Mouse (Mus musculus): Measurements from ENCODE around the gene Shcbp1l.
"Not testable (repeated sequence)": the region's sequence is repeated elsewhere in the genome, so short reads cannot be mapped to it uniquely, and the experiment has no call there.

Gene Shcbp1l

GRCm38 (mm10) chr1:153424770-153425584 lies at the start of gene Shcbp1l:
Gene Shcbp1l, plus strand, starts transcription at chr1:153425162.
- in situ Hi-C loops (cut with MboI; ENCODE audit: low pct_unique_long_range_greater_than_20kb in 1 of 2, low sequenced_read_pairs in 2 of 2, unreplicated experiment in 1 of 2): loop anchor here in 1 of 2 experiments (25.0 kb wide), 1 partner anchor 888 kb away; no protein-coding TSS in a partner anchor

GRCm38 (mm10) chr1:153376446-153376845 lies 48.5 kb upstream of the Shcbp1l start:
- in situ Hi-C loops (cut with MboI; ENCODE audit: low pct_unique_long_range_greater_than_20kb in 1 of 2, low sequenced_read_pairs in 2 of 2, unreplicated experiment in 1 of 2): loop anchor here (25.0 kb wide), 2 partner anchors 264 to 589 kb away; no protein-coding TSS in a partner anchor

GRCm38 (mm10) chr1:153378587-153378986 lies 46.4 kb upstream of the Shcbp1l start:
- in situ Hi-C loops (cut with MboI; ENCODE audit: low pct_unique_long_range_greater_than_20kb in 1 of 2, low sequenced_read_pairs in 2 of 2, unreplicated experiment in 1 of 2): loop anchor here (25.0 kb wide), 2 partner anchors 266 to 591 kb away; no protein-coding TSS in a partner anchor

- in situ Hi-C loops (cut with MboI; ENCODE audit: low pct_unique_long_range_greater_than_20kb in 1 of 2, low sequenced_read_pairs in 2 of 2, unreplicated experiment in 1 of 2): loop anchor here (25.0 kb wide), 2 partner anchors 268 to 593 kb away; no protein-coding TSS in a partner anchor
Observed at GRCm38 (mm10) chr1:153379832-153380231, 45.1 kb upstream of the Shcbp1l start.

- in situ Hi-C loops (cut with MboI; ENCODE audit: low pct_unique_long_range_greater_than_20kb in 1 of 2, low sequenced_read_pairs in 2 of 2, unreplicated experiment in 1 of 2): loop anchor here (25.0 kb wide), 2 partner anchors 269 to 594 kb away; no protein-coding TSS in a partner anchor
Observed at GRCm38 (mm10) chr1:153380746-153381282, 44.1 kb upstream of the Shcbp1l start.

- in situ Hi-C loops (cut with MboI; ENCODE audit: low pct_unique_long_range_greater_than_20kb in 1 of 2, low sequenced_read_pairs in 2 of 2, unreplicated experiment in 1 of 2): loop anchor here (25.0 kb wide), 2 partner anchors 273 to 598 kb away; no protein-coding TSS in a partner anchor
Observed at GRCm38 (mm10) chr1:153385081-153385480, 39.9 kb upstream of the Shcbp1l start.

- in situ Hi-C loops (cut with MboI; ENCODE audit: low pct_unique_long_range_greater_than_20kb in 1 of 2, low sequenced_read_pairs in 2 of 2, unreplicated experiment in 1 of 2): loop anchor here (25.0 kb wide), 2 partner anchors 273 to 598 kb away; no protein-coding TSS in a partner anchor
Observed at GRCm38 (mm10) chr1:153385661-153386060, 39.3 kb upstream of the Shcbp1l start.

GRCm38 (mm10) chr1:153386271-153387069 lies 38.5 kb upstream of the Shcbp1l start:
- in situ Hi-C loops (cut with MboI; ENCODE audit: low pct_unique_long_range_greater_than_20kb in 1 of 2, low sequenced_read_pairs in 2 of 2, unreplicated experiment in 1 of 2): loop anchor here (25.0 kb wide), 2 partner anchors 274 to 599 kb away; no protein-coding TSS in a partner anchor

- in situ Hi-C loops (cut with MboI; ENCODE audit: low pct_unique_long_range_greater_than_20kb in 1 of 2, low sequenced_read_pairs in 2 of 2, unreplicated experiment in 1 of 2): loop anchor here (25.0 kb wide), 2 partner anchors 283 to 608 kb away; no protein-coding TSS in a partner anchor
Observed at GRCm38 (mm10) chr1:153395706-153396105, 29.3 kb upstream of the Shcbp1l start.

GRCm38 (mm10) chr1:153401765-153402164 lies 23.2 kb upstream of the Shcbp1l start:
- in situ Hi-C loops (cut with MboI; ENCODE audit: low pct_unique_long_range_greater_than_20kb in 1 of 2, low sequenced_read_pairs in 2 of 2, unreplicated experiment in 1 of 2): no loop called here

- in situ Hi-C loops (cut with MboI; ENCODE audit: low pct_unique_long_range_greater_than_20kb in 1 of 2, low sequenced_read_pairs in 2 of 2, unreplicated experiment in 1 of 2): not testable (repeated sequence)
Observed at GRCm38 (mm10) chr1:153407641-153408040, 17.3 kb upstream of the Shcbp1l start.

GRCm38 (mm10) chr1:153408296-153408695 lies 16.7 kb upstream of the Shcbp1l start:
- in situ Hi-C loops (cut with MboI; ENCODE audit: low pct_unique_long_range_greater_than_20kb in 1 of 2, low sequenced_read_pairs in 2 of 2, unreplicated experiment in 1 of 2): not testable (repeated sequence)

GRCm38 (mm10) chr1:153410915-153411314 lies 14.0 kb upstream of the Shcbp1l start:
- in situ Hi-C loops (cut with MboI; ENCODE audit: low pct_unique_long_range_greater_than_20kb in 1 of 2, low sequenced_read_pairs in 2 of 2, unreplicated experiment in 1 of 2): not testable (repeated sequence)

GRCm38 (mm10) chr1:153411723-153412122 lies 13.2 kb upstream of the Shcbp1l start:
- in situ Hi-C loops (cut with MboI; ENCODE audit: low pct_unique_long_range_greater_than_20kb in 1 of 2, low sequenced_read_pairs in 2 of 2, unreplicated experiment in 1 of 2): no loop called here

- in situ Hi-C loops (cut with MboI; ENCODE audit: low pct_unique_long_range_greater_than_20kb in 1 of 2, low sequenced_read_pairs in 2 of 2, unreplicated experiment in 1 of 2): not testable (repeated sequence)
Observed at GRCm38 (mm10) chr1:153412663-153413396, 12.1 kb upstream of the Shcbp1l start.

GRCm38 (mm10) chr1:153413397-153414020 lies 11.5 kb upstream of the Shcbp1l start:
- in situ Hi-C loops (cut with MboI; ENCODE audit: low pct_unique_long_range_greater_than_20kb in 1 of 2, low sequenced_read_pairs in 2 of 2, unreplicated experiment in 1 of 2): not testable (repeated sequence)

GRCm38 (mm10) chr1:153414114-153414723 lies 10.7 kb upstream of the Shcbp1l start:
- in situ Hi-C loops (cut with MboI; ENCODE audit: low pct_unique_long_range_greater_than_20kb in 1 of 2, low sequenced_read_pairs in 2 of 2, unreplicated experiment in 1 of 2): not testable (repeated sequence)
